Mouse (Mus musculus) hindbrain, embryonic 12.5 days (tissue): ENCODE measurements around the gene Dpyd. TPM values are rescaled to one million over a fixed set of nuclear protein-coding genes. Genes with fewer than 3 reads are reported as not detected.
A peak's percentile ranks its signal among the peaks of the same experiment; 100 is the strongest.

ENCODE experiments used
- ATAC-seq: fragments of 200-750 bp; cut with Nextera tagmentation; 2 replicates; pipeline ENCODE4 v1.8.0; 2017; ENCODE audit warnings: moderate TSS enrichment; ENCODE audit not compliant: low FRiP score
- H3K27ac ChIP-seq: fragments of 300-500 bp; sonication (generic); 2 replicates; pipeline ENCODE4 v1.5.1; 2016; ENCODE audit warnings: mild to moderate bottlenecking
- H3K27me3 ChIP-seq: fragments of 300-500 bp; sonication (generic); 2 replicates; pipeline ENCODE4 v1.6.1; 2016; ENCODE audit warnings: mild to moderate bottlenecking
- H3K36me3 ChIP-seq: fragments of 300-500 bp; sonication (generic); 2 replicates; pipeline ENCODE4 v1.6.1; 2016; ENCODE audit warnings: mild to moderate bottlenecking
- H3K4me1 ChIP-seq: fragments of 300-500 bp; sonication (generic); 2 replicates; pipeline ENCODE4 v1.6.1; 2016
- H3K4me2 ChIP-seq: fragments of 300-500 bp; sonication (generic); replicated peaks from 2 replicates; pipeline ENCODE4 v1.6.1; 2016; ENCODE audit warnings: mild to moderate bottlenecking
- H3K4me3 ChIP-seq: fragments of 300-500 bp; sonication (generic); 2 replicates; pipeline ENCODE4 v1.5.1; 2016; ENCODE audit warnings: mild to moderate bottlenecking
- H3K9ac ChIP-seq: fragments of 300-500 bp; sonication (generic); 2 replicates; pipeline ENCODE4 v1.6.1; 2016; ENCODE audit warnings: mild to moderate bottlenecking, moderate library complexity
- H3K9me3 ChIP-seq: fragments of 300-500 bp; sonication (generic); replicated peaks from 2 replicates; pipeline ENCODE4 v1.6.1; 2016; ENCODE audit warnings: mild to moderate bottlenecking
- WGBS: fragments of 180-500 bp; shearing (Covaris S2); methylation state at CpG from one replicate; pipeline ENCODE4 v1.1.7; 2016; 5-methylcytosine and 5-hydroxymethylcytosine counted together
- polyA plus RNA-seq: library from polyadenylated mRNA; unstranded; fragments of >200 nt; fragmentation: Nextera tagmentation; extraction: Ambion mirVana; gene quantifications from 2 replicates; pipeline ENCODE4 v1.2.1, GENCODE M21; 2016

Dpyd gene
- polyA plus RNA-seq, 1 experiment from 2014 or later = 6.6 TPM

GRCm38 (mm10) chr3:119042611-119043010 lies 480.7 kb downstream of the Dpyd start:
- Histone ChIP-seq H3K27me3 (no peaks in the 10 kb centered on the region), H3K4me1 (no peaks in the 10 kb centered on the region), H3K4me3 (no peak overlapping the region), H3K4me2 (no peak overlapping the region), H3K36me3 (no peaks in the 10 kb centered on the region), H3K27ac (no peak overlapping the region), H3K9me3 (no peaks in the 10 kb centered on the region), H3K9ac (no peak overlapping the region)
- no peak for ATAC-seq
- WGBS = 87% methylated on average over 1 of the region's 1 CpGs

- Histone ChIP-seq H3K4me2 (no peak overlapping the region), H3K36me3 (no peaks in the 10 kb centered on the region), H3K4me3 (no peak overlapping the region), H3K9ac (no peak overlapping the region), H3K4me1 (no peaks in the 10 kb centered on the region), H3K27ac (no peak overlapping the region), H3K9me3 (no peaks in the 10 kb centered on the region), H3K27me3 (no peaks in the 10 kb centered on the region)
- ATAC-seq = no peak
- WGBS = 73% methylated on average over 1 of the region's 1 CpGs
Observed at GRCm38 (mm10) chr3:119056144-119056543, 494.2 kb downstream of the Dpyd start.

- H3K4me1 ChIP-seq = no peaks in the 10 kb centered on the region
- H3K9me3 ChIP-seq = no peaks in the 10 kb centered on the region
- H3K4me2 ChIP-seq = no peak overlapping the region
- ATAC-seq = peak; percentile 38; the same call in 1 of the 2 replicates
- H3K36me3 ChIP-seq = no peaks in the 10 kb centered on the region
- no peak overlapping the region for H3K4me3 ChIP-seq
- no peak overlapping the region for H3K9ac ChIP-seq
- WGBS = 37% methylated on average over 4 of the region's 4 CpGs
- H3K27me3 ChIP-seq = no peaks in the 10 kb centered on the region
- H3K27ac ChIP-seq = no peak overlapping the region
Observed at GRCm38 (mm10) chr3:119063214-119063613, 501.3 kb downstream of the Dpyd start.

GRCm38 (mm10) chr3:119063642-119064041 lies 501.7 kb downstream of the Dpyd start:
- no peak overlapping the region for H3K27ac ChIP-seq
- H3K4me2 ChIP-seq = no peak overlapping the region
- H3K9me3 ChIP-seq = no peaks in the 10 kb centered on the region
- no peak overlapping the region for H3K9ac ChIP-seq
- H3K4me3 ChIP-seq = no peak overlapping the region
- peak; percentile 63 for ATAC-seq
- no peaks in the 10 kb centered on the region for H3K4me1 ChIP-seq
- H3K36me3 ChIP-seq = no peaks in the 10 kb centered on the region
- H3K27me3 ChIP-seq = no peaks in the 10 kb centered on the region
- WGBS = 20% methylated on average over 1 of the region's 1 CpGs

- Histone ChIP-seq H3K27me3 (no peaks in the 10 kb centered on the region), H3K27ac (no peak overlapping the region)
- 35% methylated on average over 7 of the region's 7 CpGs for WGBS
Observed at GRCm38 (mm10) chr3:119064746-119065145, 502.8 kb downstream of the Dpyd start.

GRCm38 (mm10) chr3:119067221-119067620 lies 505.3 kb downstream of the Dpyd start:
- Histone ChIP-seq H3K9me3 (no peaks in the 10 kb centered on the region), H3K27me3 (no peaks in the 10 kb centered on the region)
- 74% methylated on average over 9 of the region's 9 CpGs for WGBS

More at GRCm38 (mm10) chr3:119064746-119065145, 502.8 kb downstream of the Dpyd start:
- Histone ChIP-seq H3K36me3 (no peaks in the 10 kb centered on the region), H3K4me2 (no peak overlapping the region), H3K9ac (no peak overlapping the region), H3K9me3 (no peaks in the 10 kb centered on the region), H3K4me3 (no peak overlapping the region), H3K4me1 (no peaks in the 10 kb centered on the region)
- no peak for ATAC-seq

GRCm38 (mm10) chr3:119086618-119087017 lies 524.7 kb downstream of the Dpyd start:
- Histone ChIP-seq H3K9ac (no peak overlapping the region), H3K27ac (no peak overlapping the region), H3K9me3 (no peaks in the 10 kb centered on the region), H3K4me3 (no peak overlapping the region), H3K4me1 (no peaks in the 10 kb centered on the region), H3K36me3 (no peaks in the 10 kb centered on the region), H3K27me3 (no peaks in the 10 kb centered on the region), H3K4me2 (no peak overlapping the region)
- no peak for ATAC-seq
- 43% methylated on average over 1 of the region's 1 CpGs for WGBS

More at GRCm38 (mm10) chr3:119067221-119067620, 505.3 kb downstream of the Dpyd start:
- H3K4me1 ChIP-seq = no peaks in the 10 kb centered on the region
- H3K4me3 ChIP-seq = no peak overlapping the region
- no peaks in the 10 kb centered on the region for H3K36me3 ChIP-seq
- H3K9ac ChIP-seq = no peak overlapping the region
- ATAC-seq = no peak
- H3K4me2 ChIP-seq = no peak overlapping the region
- no peak overlapping the region for H3K27ac ChIP-seq

GRCm38 (mm10) chr3:119095223-119095886 lies 533.4 kb downstream of the Dpyd start:
- Histone ChIP-seq H3K27me3 (peaks cover 4% of the 10 kb centered on the region), H3K4me2 (no peak overlapping the region), H3K9ac (no peak overlapping the region), H3K36me3 (no peaks in the 10 kb centered on the region), H3K4me3 (no peak overlapping the region), H3K4me1 (peaks cover 2% of the 10 kb centered on the region; the same call in 1 of the 2 replicates), H3K9me3 (no peaks in the 10 kb centered on the region), H3K27ac (no peak overlapping the region)
- peak; percentile 85 for ATAC-seq
- WGBS = 20% methylated on average over 5 of the region's 5 CpGs

- no peak overlapping the region for H3K4me3 ChIP-seq
- no peaks in the 10 kb centered on the region for H3K36me3 ChIP-seq
- no peak overlapping the region for H3K27ac ChIP-seq
- H3K4me1 ChIP-seq = no peaks in the 10 kb centered on the region
- no peaks in the 10 kb centered on the region for H3K27me3 ChIP-seq
- no peak for ATAC-seq
- no peak overlapping the region for H3K4me2 ChIP-seq
- no peaks in the 10 kb centered on the region for H3K9me3 ChIP-seq
- no peak overlapping the region for H3K9ac ChIP-seq
- WGBS = 67% methylated on average over 2 of the region's 2 CpGs
Observed at GRCm38 (mm10) chr3:119126003-119126402, 564.1 kb downstream of the Dpyd start.

- H3K4me2 ChIP-seq = no peak overlapping the region
- WGBS = 79% methylated on average over 1 of the region's 1 CpGs
- no peak overlapping the region for H3K27ac ChIP-seq
- H3K9ac ChIP-seq = no peak overlapping the region
- H3K36me3 ChIP-seq = no peaks in the 10 kb centered on the region
- no peaks in the 10 kb centered on the region for H3K27me3 ChIP-seq
- H3K9me3 ChIP-seq = no peaks in the 10 kb centered on the region
- H3K4me1 ChIP-seq = no peaks in the 10 kb centered on the region
- H3K4me3 ChIP-seq = no peak overlapping the region
- ATAC-seq = no peak
Observed at GRCm38 (mm10) chr3:119128076-119128475, 566.1 kb downstream of the Dpyd start.

- no peak for ATAC-seq
- no peaks in the 10 kb centered on the region for H3K27me3 ChIP-seq
- H3K9ac ChIP-seq = no peak overlapping the region
- peaks cover 3% of the 10 kb centered on the region; the same call in 1 of the 2 replicates for H3K9me3 ChIP-seq
- peaks cover 7% of the 10 kb centered on the region; the same call in 1 of the 2 replicates for H3K4me1 ChIP-seq
- no peak overlapping the region for H3K4me3 ChIP-seq
- H3K4me2 ChIP-seq = no peak overlapping the region
- H3K27ac ChIP-seq = no peak overlapping the region
- 61% methylated on average over 5 of the region's 5 CpGs for WGBS
- H3K36me3 ChIP-seq = no peaks in the 10 kb centered on the region
Observed at GRCm38 (mm10) chr3:119143034-119143433, 581.1 kb downstream of the Dpyd start.

- H3K27me3 ChIP-seq = no peaks in the 10 kb centered on the region
- H3K4me2 ChIP-seq = no peak overlapping the region
- no peak overlapping the region for H3K27ac ChIP-seq
- peaks cover 7% of the 10 kb centered on the region; the same call in 1 of the 2 replicates for H3K4me1 ChIP-seq
- peak; percentile 32; the same call in 1 of the 2 replicates for ATAC-seq
- no peak overlapping the region for H3K9ac ChIP-seq
- 72% methylated on average over 1 of the region's 1 CpGs for WGBS
- no peak overlapping the region for H3K4me3 ChIP-seq
- no peaks in the 10 kb centered on the region for H3K36me3 ChIP-seq
- H3K9me3 ChIP-seq = peaks cover 3% of the 10 kb centered on the region; the same call in 1 of the 2 replicates
Observed at GRCm38 (mm10) chr3:119144788-119145187, 582.9 kb downstream of the Dpyd start.
